Mouse (Mus musculus) cerebellum, adult 18-20 months (tissue): ENCODE measurements around the gene Dusp14.

Source experiments
- DNase-seq, 2 experiments: peaks; one replicate each; pipeline ENCODE4 v3.0.0; 2021

Dusp14 gene

DNA sequence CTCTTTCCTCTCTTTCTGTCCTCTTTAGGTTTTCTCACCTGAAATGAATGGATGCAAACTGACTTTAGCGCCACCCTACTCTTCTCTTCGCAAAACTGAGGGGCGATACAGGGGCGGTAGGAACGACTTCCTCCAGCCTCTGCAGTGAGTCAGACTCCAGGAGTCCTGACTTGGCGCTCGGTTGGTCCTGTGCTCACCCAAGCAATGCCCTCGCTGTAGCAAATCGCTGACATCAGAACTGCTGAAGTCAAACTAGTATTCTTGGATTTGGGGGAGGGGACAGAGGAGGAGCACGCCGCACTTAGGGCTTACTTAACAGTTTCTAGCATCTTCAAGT, at the start of gene Dusp14:
Gene Dusp14, minus strand, starts transcription at position 228 of the 337 bp plus-strand sequence.
- no peak for DNase-seq

DNA sequence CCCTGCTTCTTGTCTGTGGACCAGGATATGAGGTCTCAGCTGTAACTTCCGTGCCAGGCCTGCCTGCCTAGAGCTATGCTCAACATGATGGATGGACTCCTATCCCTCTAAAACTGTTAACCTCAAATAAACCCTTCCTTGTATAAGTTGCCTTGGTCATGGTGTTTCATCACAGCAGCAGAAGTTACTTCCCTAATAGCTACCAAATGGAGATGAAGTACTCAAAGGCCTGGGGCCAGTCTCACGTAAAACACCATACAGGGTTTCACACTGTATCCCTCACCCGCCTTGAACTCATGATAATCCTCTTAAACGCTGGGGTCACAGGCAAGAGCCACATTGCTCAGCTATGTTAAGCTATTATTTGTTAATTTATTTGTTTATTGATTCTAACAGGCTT, 48.4 kb upstream of the Dusp14 start:
- DNase-seq: no peak

- DNase-seq: no peak
These were observed 47.2 kb upstream of the Dusp14 start for GRCm38 (mm10) chr11:84116221-84116620.

GRCm38 (mm10) chr11:84115646-84116045, 46.6 kb upstream of the Dusp14 start:
- DNase-seq: peak; percentile 16 to 19

DNA sequence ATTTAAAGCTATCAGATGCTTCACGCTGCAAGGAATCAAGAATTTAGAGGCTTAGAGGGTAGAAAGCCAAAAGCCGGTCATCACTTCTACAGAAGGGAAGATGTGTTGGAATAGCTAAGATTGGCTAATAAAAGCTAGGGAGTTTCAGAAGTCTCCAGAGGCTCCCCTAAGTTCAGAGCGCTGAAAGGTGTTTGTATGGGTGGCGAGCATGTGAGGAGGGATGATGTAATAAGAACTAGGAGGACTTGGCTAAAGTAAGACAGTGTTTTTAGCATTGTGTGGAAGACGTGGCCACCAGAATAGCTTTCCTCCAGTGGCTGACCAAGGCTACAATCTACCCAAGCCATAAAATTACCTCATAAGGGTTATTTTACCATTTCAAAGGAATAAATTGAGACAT, 44.6 kb upstream of the Dusp14 start:
- no peak for DNase-seq

DNA sequence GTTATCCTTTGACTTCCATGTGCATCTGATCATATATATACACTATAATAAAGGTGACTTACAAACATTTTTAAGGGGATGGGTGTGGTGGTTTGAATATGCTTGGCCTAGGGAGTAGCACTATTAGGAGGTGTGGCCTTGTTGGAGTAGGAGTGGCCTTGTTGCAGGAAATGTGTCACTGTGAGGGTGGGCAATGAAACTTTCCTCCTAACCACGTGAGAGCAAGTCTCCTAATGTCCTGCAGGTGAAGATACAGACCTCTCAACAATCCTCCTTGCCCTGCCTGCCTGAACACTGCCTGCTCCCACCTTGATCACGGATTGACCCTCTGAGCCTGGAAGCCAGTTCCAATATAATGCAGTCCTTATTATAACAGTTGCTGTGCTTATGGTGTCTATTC, 38.1 kb upstream of the Dusp14 start:
- no peak for DNase-seq

- no peak for DNase-seq
These were observed 35.0 kb upstream of the Dusp14 start for GRCm38 (mm10) chr11:84104036-84104435.

- DNase-seq: no peak
These were observed 32.1 kb upstream of the Dusp14 start for GRCm38 (mm10) chr11:84101182-84101581.

- no peak for DNase-seq
These were observed 28.4 kb upstream of the Dusp14 start for GRCm38 (mm10) chr11:84097251-84097998.

DNA sequence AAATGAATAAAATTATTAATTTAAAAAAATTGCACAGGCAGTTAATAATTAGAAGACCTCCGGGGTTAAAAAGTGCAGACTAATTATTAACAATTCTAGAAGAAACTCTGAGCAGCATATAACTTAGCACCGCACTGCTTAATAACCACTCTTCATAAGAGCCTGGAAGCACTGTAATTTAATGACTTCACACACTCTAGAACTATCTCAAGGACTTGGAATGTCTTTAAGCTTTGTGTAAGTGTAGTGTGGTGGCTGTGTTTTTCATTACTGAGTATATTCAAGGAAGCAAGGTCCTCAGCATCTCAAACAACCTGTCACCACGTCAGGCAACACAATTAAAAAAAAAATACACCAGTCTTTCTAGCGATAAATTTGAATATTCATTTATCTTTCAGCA, 26.0 kb upstream of the Dusp14 start:
- no peak for DNase-seq

GRCm38 (mm10) chr11:84090572-84090971, 21.5 kb upstream of the Dusp14 start:
- no peak for DNase-seq

DNA sequence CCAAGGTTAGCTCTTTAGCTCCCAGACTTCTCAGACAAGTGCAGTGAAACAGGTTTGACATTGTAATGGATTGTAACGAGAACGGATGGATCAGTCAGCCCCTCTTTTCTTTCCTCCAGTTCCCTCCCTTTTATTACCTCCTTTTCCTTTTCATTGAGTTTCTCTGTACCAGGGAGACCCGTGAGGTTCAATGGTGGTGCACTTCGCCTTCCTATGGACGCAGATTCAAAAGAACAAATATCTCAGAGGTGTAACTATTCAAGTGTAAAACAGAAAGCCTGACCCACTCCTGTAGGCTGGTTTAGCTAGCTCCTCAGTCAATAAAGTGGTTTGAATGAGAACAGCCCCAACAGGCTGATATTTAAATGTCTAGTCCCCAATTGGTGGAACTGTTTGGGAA, 12.8 kb upstream of the Dusp14 start:
- DNase-seq: no peak

- no peak for DNase-seq
These were observed 11.3 kb upstream of the Dusp14 start for GRCm38 (mm10) chr11:84080327-84080726.

- DNase-seq: no peak
These were observed 10.8 kb upstream of the Dusp14 start for GRCm38 (mm10) chr11:84079887-84080286.

- DNase-seq: no peak
These were observed 10.3 kb upstream of the Dusp14 start for GRCm38 (mm10) chr11:84079361-84079760.

DNA sequence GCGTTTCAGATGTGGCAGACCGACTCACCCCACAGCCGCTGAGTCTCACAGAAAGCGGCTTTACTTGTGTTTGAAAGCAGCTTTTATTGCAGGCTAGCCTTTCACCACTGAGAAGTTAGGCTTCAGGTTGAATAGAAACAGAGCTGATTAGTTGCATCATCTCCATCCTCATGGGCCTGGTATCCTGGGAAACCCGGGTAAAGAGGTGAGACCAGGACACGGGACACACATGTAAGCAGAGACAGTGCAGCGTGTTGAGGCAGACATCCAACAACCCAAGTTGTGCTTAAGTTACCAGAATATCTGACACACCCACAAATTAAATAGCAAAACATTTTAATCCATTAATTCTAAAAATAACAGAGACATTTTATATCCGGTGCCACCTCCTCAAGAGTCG, 9.5 kb upstream of the Dusp14 start:
- no peak for DNase-seq

DNA sequence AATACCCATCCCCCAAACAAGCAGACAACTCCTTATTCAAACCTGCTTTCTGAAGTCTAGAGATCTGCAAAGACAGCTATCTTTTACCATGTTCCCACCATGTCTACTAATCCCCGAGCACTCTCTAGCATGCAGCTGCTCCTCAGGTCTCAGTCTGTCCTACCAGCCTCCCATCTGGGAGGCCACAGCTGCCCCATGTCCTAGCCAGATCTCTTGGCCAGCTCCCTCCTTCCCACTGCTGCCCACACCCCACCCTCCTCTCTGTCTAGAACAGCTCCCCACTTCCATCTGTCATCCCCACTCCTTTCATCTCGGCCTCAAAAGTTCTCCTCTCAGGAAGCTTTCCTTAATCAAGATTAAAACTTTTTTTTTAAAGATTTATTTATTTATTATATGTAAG, 7.9 kb upstream of the Dusp14 start:
- no peak for DNase-seq

DNA sequence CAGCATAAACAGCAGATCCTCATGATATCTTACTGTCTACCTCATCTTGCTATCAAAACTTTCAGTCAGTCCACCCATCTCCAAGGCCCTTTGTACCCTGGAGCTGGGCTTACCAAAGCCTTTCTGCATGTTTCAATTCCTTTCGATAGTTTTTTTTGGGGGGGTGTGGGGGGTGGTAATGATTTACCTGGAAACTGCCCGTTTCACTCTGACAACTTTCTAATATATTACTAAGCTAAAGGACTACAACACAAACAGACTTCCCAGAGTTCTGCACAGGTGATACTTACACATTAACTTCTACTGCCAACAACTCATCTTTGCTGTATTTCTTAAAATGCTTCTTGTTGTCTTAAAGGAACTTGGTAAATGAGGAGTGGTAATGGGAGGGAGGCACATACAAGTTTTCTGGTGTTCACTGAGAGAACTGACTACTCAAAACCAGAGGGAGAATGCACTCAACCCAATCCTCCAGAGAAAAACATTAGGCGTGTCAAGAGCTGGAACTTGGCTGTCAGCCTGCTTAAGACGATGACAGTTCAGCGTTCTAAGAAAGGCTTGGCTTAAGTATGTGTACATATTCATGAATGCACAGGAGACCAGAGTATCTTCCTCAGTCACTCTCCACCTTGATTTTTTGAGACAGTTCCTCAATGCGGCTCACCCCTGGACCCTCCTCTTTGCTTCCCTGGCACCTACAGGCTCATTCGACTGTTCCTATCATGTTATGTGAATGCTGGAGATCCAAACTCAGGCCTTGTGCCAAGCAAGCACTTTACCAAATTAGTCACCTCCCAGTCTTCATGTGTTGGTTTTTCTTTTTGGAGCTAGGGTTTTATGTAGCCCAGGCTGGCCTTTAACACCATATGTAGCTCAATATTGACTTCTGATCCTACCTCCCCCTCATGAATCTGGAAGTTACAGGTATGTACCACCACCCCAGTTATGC, 5.0 kb upstream of the Dusp14 start:
- no peak for DNase-seq

DNA sequence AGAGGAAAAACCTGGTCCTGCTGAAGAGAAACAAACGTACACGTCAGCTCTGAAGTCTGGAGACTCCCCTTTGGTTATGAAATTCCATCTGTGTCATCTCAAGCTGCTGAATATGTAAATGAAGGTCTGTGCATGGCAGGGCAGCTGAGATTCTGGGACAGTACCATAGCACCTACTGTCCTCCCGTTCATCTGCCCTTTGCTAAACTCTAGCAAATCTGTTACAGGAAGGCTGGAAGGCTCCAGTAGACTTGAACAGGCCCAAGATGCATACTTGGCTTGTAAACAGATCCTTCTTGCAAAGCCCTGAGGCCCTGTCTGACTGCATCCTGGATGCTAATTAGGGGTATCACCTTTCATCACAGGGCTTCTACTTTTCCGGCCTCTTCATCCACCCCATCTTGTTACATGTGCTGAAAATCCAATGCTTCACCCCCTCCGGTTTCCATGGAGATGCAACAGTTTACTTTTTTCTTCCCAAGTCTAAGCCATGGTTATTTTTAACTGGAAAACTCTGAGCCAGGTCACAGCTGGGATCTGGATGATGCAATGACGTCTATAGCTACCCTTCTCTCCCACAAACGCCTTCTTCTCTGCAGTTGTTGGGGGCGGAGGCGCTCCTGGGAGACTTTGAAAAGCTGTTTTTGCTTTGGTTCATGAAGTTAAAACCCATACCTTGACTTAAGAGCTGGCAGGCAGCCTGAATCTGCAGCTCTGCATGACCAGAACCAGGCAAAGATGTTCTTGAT, 4.0 kb upstream of the Dusp14 start:
- no peak for DNase-seq

- peak; percentile 67 to 91 for DNase-seq
These were observed 649 bp downstream of the Dusp14 start for GRCm38 (mm10) chr11:84068191-84069033.

GRCm38 (mm10) chr11:84067720-84068190, 1.3 kb downstream of the Dusp14 start:
- DNase-seq: no peak

GRCm38 (mm10) chr11:84066927-84067645, 2.0 kb downstream of the Dusp14 start:
- peak; percentile 79 to 89 for DNase-seq
